Mouse (Mus musculus) erythroblast, embryonic 14.5 days (primary cell): ENCODE measurements around the gene Thbs3. TPM values are rescaled to one million over a fixed set of nuclear protein-coding genes. Genes with fewer than 3 reads are reported as not detected.

Source experiments
- H3K27me3 ChIP-seq: 2 replicates; pipeline ENCODE4 v1.6.1; 2012; ENCODE audit warnings: inconsistent platforms; ENCODE audit not compliant: control insufficient read depth
- H3K36me3 ChIP-seq: 2 replicates; pipeline ENCODE4 v1.6.1; 2012; ENCODE audit warnings: mild to moderate bottlenecking, inconsistent platforms; ENCODE audit not compliant: control insufficient read depth
- H3K4me1 ChIP-seq: 2 replicates; pipeline ENCODE4 v1.6.1; 2012; ENCODE audit warnings: inconsistent platforms; ENCODE audit not compliant: control insufficient read depth
- H3K4me3 ChIP-seq: replicated peaks from 2 replicates; pipeline ENCODE3; 2012; ENCODE audit warnings: moderate library complexity, mild to moderate bottlenecking, inconsistent platforms
- H3K9me3 ChIP-seq: 2 replicates; pipeline ENCODE4 v1.6.1; 2012; ENCODE audit warnings: low read length, inconsistent platforms, mixed read lengths; ENCODE audit not compliant: control insufficient read depth
- GATA1 ChIP-seq: IDR thresholded peaks from 2 replicates; pipeline ENCODE4 v1.6.1; 2012; ENCODE audit warnings: low read length, inconsistent platforms, mixed read lengths
- TAL1 ChIP-seq: IDR thresholded peaks from 3 replicates; pipeline ENCODE4 v1.6.1; 2012; ENCODE audit warnings: low read length, inconsistent platforms, mixed read lengths
- polyA plus RNA-seq: library from polyadenylated mRNA; stranded (reverse); fragments of >175 nt; gene quantifications from 2 replicates; pipeline ENCODE4 v1.2.3, GENCODE M21; 2012

Gene Thbs3
- polyA plus RNA-seq, result 0.03 and 0.04 TPM in 2 replicates

GRCm38 (mm10) chr3:89214681-89215411 is at the start of gene Thbs3:
Gene Thbs3, plus strand, starts transcription at chr3:89215180.
- Histone ChIP-seq H3K36me3 (peaks cover 20% of the 10 kb centered on the region), H3K9me3 (no peaks in the 10 kb centered on the region), H3K4me3 (peak within 1 kb of the TSS; percentile 70), H3K4me1 (peaks cover 43% of the 10 kb centered on the region), H3K27me3 (peaks cover 33% of the 10 kb centered on the region)
- TF ChIP-seq GATA1, result no peak
- no peak for TF ChIP-seq TAL1

- TF ChIP-seq GATA1 (no peak), TAL1 (no peak)
- no peaks in the 10 kb centered on the region for H3K9me3 ChIP-seq
- peaks cover 42% of the 10 kb centered on the region for H3K36me3 ChIP-seq
- peaks cover 42% of the 10 kb centered on the region for H3K4me1 ChIP-seq
- H3K27me3 ChIP-seq, result no peaks in the 10 kb centered on the region
- H3K4me3 ChIP-seq, result peak overlapping the region; percentile 97
Observed at GRCm38 (mm10) chr3:89165268-89165870, 49.6 kb upstream of the Thbs3 start.

GRCm38 (mm10) chr3:89166945-89167344 is 48.0 kb upstream of the Thbs3 start:
- Histone ChIP-seq H3K27me3 (no peaks in the 10 kb centered on the region), H3K4me1 (peaks cover 40% of the 10 kb centered on the region), H3K36me3 (peaks cover 56% of the 10 kb centered on the region), H3K9me3 (no peaks in the 10 kb centered on the region), H3K4me3 (no peak overlapping the region)
- TF ChIP-seq TAL1, result no peak
- no peak for TF ChIP-seq GATA1

- Histone ChIP-seq H3K36me3 (peaks cover 85% of the 10 kb centered on the region), H3K4me3 (no peak overlapping the region), H3K27me3 (no peaks in the 10 kb centered on the region), H3K9me3 (no peaks in the 10 kb centered on the region), H3K4me1 (peaks cover 33% of the 10 kb centered on the region)
- TF ChIP-seq GATA1, result no peak
- no peak for TF ChIP-seq TAL1
Observed at GRCm38 (mm10) chr3:89174844-89175243, 40.1 kb upstream of the Thbs3 start.

GRCm38 (mm10) chr3:89175544-89175943 is 39.4 kb upstream of the Thbs3 start:
- peaks cover 85% of the 10 kb centered on the region for H3K36me3 ChIP-seq

GRCm38 (mm10) chr3:89176421-89176820 is 38.6 kb upstream of the Thbs3 start:
- Histone ChIP-seq H3K4me3 (peak overlapping the region; percentile 69), H3K36me3 (peaks cover 85% of the 10 kb centered on the region), H3K4me1 (peaks cover 35% of the 10 kb centered on the region), H3K9me3 (no peaks in the 10 kb centered on the region), H3K27me3 (no peaks in the 10 kb centered on the region)
- TF ChIP-seq GATA1, result no peak
- no peak for TF ChIP-seq TAL1

More at GRCm38 (mm10) chr3:89175544-89175943, 39.4 kb upstream of the Thbs3 start:
- H3K4me3 ChIP-seq, result no peak overlapping the region
- TF ChIP-seq GATA1 (no peak), TAL1 (no peak)
- H3K27me3 ChIP-seq, result no peaks in the 10 kb centered on the region
- H3K9me3 ChIP-seq, result no peaks in the 10 kb centered on the region
- H3K4me1 ChIP-seq, result peaks cover 34% of the 10 kb centered on the region

- Histone ChIP-seq H3K4me1 (peaks cover 44% of the 10 kb centered on the region), H3K36me3 (peaks cover 86% of the 10 kb centered on the region), H3K9me3 (no peaks in the 10 kb centered on the region), H3K27me3 (no peaks in the 10 kb centered on the region), H3K4me3 (peak within 1 kb of the TSS; percentile 69)
- TF ChIP-seq GATA1 (no peak), TAL1 (no peak)
Observed at GRCm38 (mm10) chr3:89177242-89178106, 37.5 kb upstream of the Thbs3 start, which contains the start of gene Scamp3. Gene Scamp3, plus strand, starts transcription at chr3:89177473.

- peak overlapping the region; percentile 69 for H3K4me3 ChIP-seq
- no peaks in the 10 kb centered on the region for H3K27me3 ChIP-seq
- H3K4me1 ChIP-seq, result peaks cover 50% of the 10 kb centered on the region
- TF ChIP-seq GATA1 (no peak), TAL1 (no peak)
- peaks cover 85% of the 10 kb centered on the region for H3K36me3 ChIP-seq
- no peaks in the 10 kb centered on the region for H3K9me3 ChIP-seq
Observed at GRCm38 (mm10) chr3:89178107-89178385, 36.9 kb upstream of the Thbs3 start.

- Histone ChIP-seq H3K36me3 (peaks cover 74% of the 10 kb centered on the region), H3K27me3 (no peaks in the 10 kb centered on the region), H3K4me3 (peak overlapping the region; percentile 69), H3K9me3 (no peaks in the 10 kb centered on the region), H3K4me1 (peaks cover 60% of the 10 kb centered on the region)
- TF ChIP-seq GATA1 (no peak), TAL1 (no peak)
Observed at GRCm38 (mm10) chr3:89179056-89179455, 35.9 kb upstream of the Thbs3 start.
